Mouse (Mus musculus) liver, embryonic 11.5 days (tissue): ENCODE measurements around the gene Adamts16. TPM values are rescaled to one million over a fixed set of nuclear protein-coding genes. Genes with fewer than 3 reads are reported as not detected.

Source experiments
- ATAC-seq: fragments of 200-750 bp; cut with Nextera tagmentation; replicated peaks from 2 replicates; pipeline ENCODE4 v1.8.0; 2017; ENCODE audit warnings: moderate number of reproducible peaks, mild to moderate bottlenecking, moderate TSS enrichment, moderate library complexity; ENCODE audit not compliant: low FRiP score
- DNase-seq: peaks from one replicate; pipeline ENCODE4 v3.0.0-alpha.2; 2017; ENCODE audit warnings: low spot score
- H3K27ac ChIP-seq: fragments of 300-500 bp; sonication (generic); 2 replicates; pipeline ENCODE4 v1.5.1; 2014; ENCODE audit warnings: mild to moderate bottlenecking, low read depth, low read length, control low read depth
- H3K27me3 ChIP-seq: fragments of 300-500 bp; sonication (generic); replicated peaks from 2 replicates; pipeline ENCODE4 v1.6.1; 2014; ENCODE audit warnings: low read length, mixed read lengths; ENCODE audit not compliant: control insufficient read depth, insufficient read depth
- H3K36me3 ChIP-seq: fragments of 300-500 bp; sonication (generic); 2 replicates; pipeline ENCODE4 v1.6.1; 2014; ENCODE audit warnings: mild to moderate bottlenecking, low read length, moderate library complexity, mixed read lengths; ENCODE audit not compliant: control insufficient read depth, insufficient read depth
- H3K4me1 ChIP-seq: fragments of 300-500 bp; sonication (generic); replicated peaks from 2 replicates; pipeline ENCODE4 v1.6.1; 2014; ENCODE audit warnings: low read length, mixed read lengths; ENCODE audit not compliant: control insufficient read depth, insufficient read depth
- H3K4me2 ChIP-seq: fragments of 300-500 bp; sonication (generic); 2 replicates; pipeline ENCODE4 v1.6.1; 2014; ENCODE audit warnings: mild to moderate bottlenecking, control low read depth, moderate library complexity
- H3K4me3 ChIP-seq: fragments of 300-500 bp; sonication (generic); 2 replicates; pipeline ENCODE4 v1.5.1; 2014; ENCODE audit warnings: low read depth, low read length, control low read depth
- H3K9ac ChIP-seq: fragments of 300-500 bp; sonication (generic); 2 replicates; pipeline ENCODE4 v1.6.1; 2014; ENCODE audit warnings: low read depth, low read length, control low read depth
- H3K9me3 ChIP-seq: fragments of 300-500 bp; sonication (generic); 2 replicates; pipeline ENCODE4 v1.6.1; 2016; ENCODE audit warnings: low read length, inconsistent platforms, mixed read lengths; ENCODE audit not compliant: control insufficient read depth
- WGBS: fragments of 180-500 bp; shearing (Covaris S2); extraction: QIAGEN DNeasy Blood & Tissue Kit; methylation state at CpG from one replicate; pipeline ENCODE4 v1.1.7; 2014; 5-methylcytosine and 5-hydroxymethylcytosine counted together
- polyA plus RNA-seq: library from polyadenylated mRNA; unstranded; fragments of >200 nt; fragmentation: Nextera tagmentation; extraction: Ambion mirVana; gene quantifications from 2 replicates; pipeline ENCODE4 v1.2.1, GENCODE M21; 2014

The Adamts16 gene
- polyA plus RNA-seq, 1 experiment from 2014 or later = 0.19 TPM

DNA sequence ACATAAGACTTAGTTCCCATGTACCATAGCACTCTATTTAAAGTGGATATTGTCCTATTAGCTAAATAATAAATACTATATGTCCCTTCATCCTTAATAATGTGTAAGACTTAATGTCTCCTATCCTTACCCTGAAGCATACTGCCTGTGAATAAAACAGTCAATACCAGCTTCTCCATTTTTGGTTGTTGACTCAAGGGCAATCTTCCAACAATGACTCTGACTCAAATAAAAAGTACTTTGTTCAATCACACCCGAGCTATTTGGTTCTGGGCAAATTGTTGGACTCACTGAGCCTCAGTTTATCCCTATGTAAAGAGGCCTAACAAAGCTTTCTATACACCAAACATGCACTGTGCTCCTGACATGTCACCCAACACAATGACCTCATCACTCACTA lies 51.8 kb downstream of the Adamts16 start:
- Histone ChIP-seq H3K27ac (no peak overlapping the region), H3K4me2 (no peak overlapping the region), H3K9ac (no peak overlapping the region), H3K27me3 (no peaks in the 10 kb centered on the region), H3K9me3 (no peaks in the 10 kb centered on the region), H3K36me3 (no peaks in the 10 kb centered on the region), H3K4me3 (no peak overlapping the region), H3K4me1 (no peaks in the 10 kb centered on the region)
- DNase-seq (no peak), ATAC-seq (no peak)
- 53% methylated on average over 1 of the region's 1 CpGs for WGBS

DNA sequence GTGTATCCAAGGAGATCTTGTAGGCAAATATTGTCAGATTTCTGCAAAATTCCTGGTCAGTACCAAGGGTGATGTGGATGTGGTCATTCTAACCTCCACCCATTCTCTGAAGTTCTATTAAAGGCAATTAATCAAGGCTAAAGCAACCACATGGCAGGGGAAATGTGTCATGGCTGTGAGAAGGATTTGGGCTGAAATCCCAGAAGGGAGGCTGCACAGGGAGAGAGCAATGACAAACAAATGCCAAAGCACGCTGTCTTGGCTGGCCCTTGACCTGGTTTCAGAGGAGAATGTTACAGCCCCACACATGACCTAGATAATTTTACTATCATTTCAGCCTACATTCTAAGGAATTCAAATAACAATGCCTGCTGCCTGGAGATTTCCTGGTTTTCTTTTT lies 52.6 kb downstream of the Adamts16 start:
- Histone ChIP-seq H3K4me3 (no peak overlapping the region), H3K27me3 (no peaks in the 10 kb centered on the region), H3K27ac (no peak overlapping the region), H3K9me3 (no peaks in the 10 kb centered on the region), H3K4me1 (no peaks in the 10 kb centered on the region), H3K9ac (no peak overlapping the region), H3K36me3 (no peaks in the 10 kb centered on the region), H3K4me2 (no peak overlapping the region)
- 70% methylated on average over 1 of the region's 1 CpGs for WGBS
- DNase-seq = no peak
- ATAC-seq = no peak

DNA sequence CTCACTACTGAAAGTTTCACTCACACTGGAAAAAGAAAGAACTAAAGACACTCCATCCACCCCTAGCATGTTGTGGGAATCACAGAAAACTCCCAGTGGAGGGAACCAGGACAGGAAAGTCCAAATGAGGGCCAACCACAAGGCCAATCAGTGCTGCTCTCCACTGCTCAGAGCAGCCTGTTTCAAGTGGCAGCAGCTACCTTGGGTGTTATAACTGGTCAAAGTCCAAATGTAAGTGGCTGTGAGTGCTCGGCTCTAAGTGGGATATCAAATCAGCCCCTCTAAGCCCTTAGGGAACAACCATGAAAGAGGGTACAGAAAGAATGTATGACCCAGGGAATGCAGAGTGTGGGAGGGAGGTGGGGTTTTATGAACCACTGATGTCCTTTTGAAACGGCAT lies 56.5 kb downstream of the Adamts16 start:
- no peak for ATAC-seq
- Histone ChIP-seq H3K4me1 (no peaks in the 10 kb centered on the region), H3K4me3 (no peak overlapping the region), H3K27ac (no peak overlapping the region), H3K36me3 (no peaks in the 10 kb centered on the region), H3K4me2 (no peak overlapping the region), H3K27me3 (no peaks in the 10 kb centered on the region), H3K9ac (no peak overlapping the region), H3K9me3 (no peaks in the 10 kb centered on the region)
- DNase-seq = no peak
- WGBS = 88% methylated on average over 2 of the region's 2 CpGs

DNA sequence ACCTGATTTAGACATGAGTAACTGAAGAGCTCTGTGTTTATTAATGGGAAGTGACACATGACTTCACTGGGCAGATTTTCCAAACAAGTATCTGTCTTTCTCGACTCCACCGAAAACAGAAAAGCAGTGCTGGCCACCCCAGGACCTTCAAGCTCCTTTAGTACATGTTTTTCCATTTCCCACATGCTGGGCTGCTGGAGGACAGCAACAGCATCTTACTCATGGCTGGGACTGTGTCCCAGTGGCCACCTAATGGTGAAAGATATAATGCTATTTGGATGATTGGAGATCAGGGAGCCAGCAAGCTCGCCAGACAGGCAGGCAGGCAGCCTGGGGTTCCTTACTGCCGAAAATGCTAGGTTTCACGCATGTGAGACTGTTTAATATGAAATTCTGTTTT lies 57.5 kb downstream of the Adamts16 start:
- Histone ChIP-seq H3K4me1 (no peaks in the 10 kb centered on the region), H3K4me3 (no peak overlapping the region), H3K4me2 (no peak overlapping the region), H3K9me3 (no peaks in the 10 kb centered on the region), H3K27me3 (no peaks in the 10 kb centered on the region), H3K27ac (no peak overlapping the region), H3K9ac (no peak overlapping the region), H3K36me3 (no peaks in the 10 kb centered on the region)
- DNase-seq (no peak), ATAC-seq (no peak)
- 67% methylated on average over 5 of the region's 5 CpGs for WGBS

DNA sequence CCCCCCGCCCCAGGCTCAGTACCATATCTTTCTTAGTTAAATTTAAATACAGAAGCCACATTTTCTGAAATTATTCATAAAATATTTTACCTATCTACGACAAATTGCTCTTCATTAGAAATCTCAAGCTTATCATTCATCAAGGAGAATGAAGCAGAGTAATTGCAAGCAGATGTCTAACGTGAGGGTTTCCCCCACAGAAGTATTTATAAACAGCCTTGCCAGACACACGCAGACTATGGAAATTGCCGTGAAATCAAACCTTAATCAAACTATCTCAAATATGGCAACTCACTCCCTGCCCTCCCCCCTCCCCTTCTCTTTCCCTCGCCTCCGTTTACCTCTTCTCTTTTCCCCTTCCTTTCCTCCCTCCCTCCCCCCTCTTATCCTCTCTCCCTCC lies 61.8 kb downstream of the Adamts16 start:
- WGBS = 56% methylated on average over 7 of the region's 7 CpGs
- no peak for DNase-seq

DNA sequence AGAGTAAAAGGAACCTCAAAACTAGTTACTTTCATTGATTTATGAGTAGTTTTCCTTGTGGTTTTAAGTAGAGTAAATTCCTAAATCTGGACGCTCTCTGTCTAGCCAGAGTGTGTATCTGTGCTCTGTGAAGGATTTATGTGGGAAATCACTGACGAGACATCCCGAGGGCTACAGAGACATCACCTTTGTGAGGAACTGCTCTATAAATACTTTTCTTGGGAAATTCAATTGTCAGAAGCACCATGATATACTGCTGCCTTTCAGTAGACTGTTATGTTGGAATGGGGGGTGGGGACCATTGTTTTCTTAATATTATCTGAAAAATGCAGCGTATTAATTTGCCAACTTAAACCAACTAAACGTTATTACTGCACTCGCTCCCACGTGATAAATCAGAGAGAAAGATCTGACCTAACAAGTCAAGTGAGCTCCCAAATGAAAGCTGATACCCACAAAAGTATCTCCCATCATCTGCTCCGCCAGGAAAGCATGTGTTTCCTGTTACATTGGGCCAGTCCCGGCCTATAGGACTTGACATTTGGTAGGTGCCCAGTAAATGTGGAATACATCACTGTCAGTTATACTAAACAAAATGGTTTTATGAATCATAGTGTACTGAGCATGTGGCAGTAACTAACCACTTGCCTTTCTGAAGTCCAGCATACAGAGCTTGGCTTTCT lies 62.6 kb downstream of the Adamts16 start:
- ATAC-seq (no peak), DNase-seq (no peak)
- Histone ChIP-seq H3K4me2 (no peak overlapping the region), H3K4me1 (no peaks in the 10 kb centered on the region), H3K27me3 (no peaks in the 10 kb centered on the region), H3K9me3 (no peaks in the 10 kb centered on the region), H3K36me3 (no peaks in the 10 kb centered on the region), H3K27ac (no peak overlapping the region), H3K4me3 (no peak overlapping the region), H3K9ac (no peak overlapping the region)
- WGBS = 47% methylated on average over 9 of the region's 9 CpGs

More for the DNA sequence above, 61.8 kb downstream of the Adamts16 start:
- no peak overlapping the region for H3K4me3 ChIP-seq
- H3K4me1 ChIP-seq = no peaks in the 10 kb centered on the region
- no peaks in the 10 kb centered on the region for H3K36me3 ChIP-seq
- H3K4me2 ChIP-seq = no peak overlapping the region
- H3K27ac ChIP-seq = no peak overlapping the region
- H3K27me3 ChIP-seq = no peaks in the 10 kb centered on the region
- ATAC-seq = no peak
- H3K9ac ChIP-seq = no peak overlapping the region
- no peaks in the 10 kb centered on the region for H3K9me3 ChIP-seq

DNA sequence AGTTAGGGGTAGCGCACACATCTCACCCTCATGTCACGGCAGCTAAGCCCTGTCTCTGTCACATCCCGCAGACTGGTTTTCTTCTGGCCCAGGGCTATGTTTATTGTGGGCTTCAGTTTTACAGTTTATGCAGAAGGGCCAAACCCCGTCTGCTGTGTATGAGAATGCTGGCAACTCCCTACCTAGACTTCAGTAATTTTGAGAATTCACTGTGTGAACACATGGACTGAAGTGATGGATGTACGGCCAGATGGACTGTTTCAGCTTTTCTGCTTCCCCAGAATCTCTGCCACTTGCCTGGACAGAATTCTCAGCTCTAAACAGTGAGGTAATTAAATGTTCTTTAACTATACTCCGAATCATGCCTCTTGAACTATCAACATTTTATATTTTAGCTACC lies 70.5 kb downstream of the Adamts16 start:
- DNase-seq (no peak), ATAC-seq (no peak)
- H3K4me3 ChIP-seq = no peak overlapping the region
- H3K4me1 ChIP-seq = no peaks in the 10 kb centered on the region
- 81% methylated on average over 6 of the region's 6 CpGs for WGBS
- H3K27ac ChIP-seq = no peak overlapping the region
- H3K4me2 ChIP-seq = no peak overlapping the region
- H3K9ac ChIP-seq = no peak overlapping the region
- H3K9me3 ChIP-seq = no peaks in the 10 kb centered on the region
- H3K27me3 ChIP-seq = no peaks in the 10 kb centered on the region
- no peaks in the 10 kb centered on the region for H3K36me3 ChIP-seq

DNA sequence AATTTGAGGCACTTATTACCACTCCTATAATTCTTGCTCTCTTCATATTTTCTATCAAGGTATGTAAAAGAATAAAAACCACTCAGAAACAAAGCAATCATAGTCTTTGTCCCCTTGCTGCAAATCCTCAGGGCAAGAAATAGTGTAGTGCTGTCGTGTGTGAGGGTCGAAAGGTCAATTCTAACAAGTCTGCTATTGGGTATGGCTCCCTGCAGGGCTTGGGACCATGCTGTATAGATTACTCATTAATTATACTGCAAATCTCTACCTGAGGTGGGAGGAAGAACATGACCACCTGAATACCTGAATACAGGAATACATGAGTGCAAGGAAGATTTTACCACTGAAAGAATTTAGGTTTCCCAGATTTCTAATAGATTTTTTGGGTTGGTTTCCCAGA lies 72.5 kb downstream of the Adamts16 start:
- Histone ChIP-seq H3K27ac (no peak overlapping the region), H3K4me3 (no peak overlapping the region), H3K27me3 (no peaks in the 10 kb centered on the region), H3K9ac (no peak overlapping the region), H3K9me3 (no peaks in the 10 kb centered on the region), H3K36me3 (no peaks in the 10 kb centered on the region), H3K4me2 (no peak overlapping the region), H3K4me1 (no peaks in the 10 kb centered on the region)
- DNase-seq (no peak), ATAC-seq (no peak)
- WGBS = 64% methylated on average over 2 of the region's 2 CpGs

DNA sequence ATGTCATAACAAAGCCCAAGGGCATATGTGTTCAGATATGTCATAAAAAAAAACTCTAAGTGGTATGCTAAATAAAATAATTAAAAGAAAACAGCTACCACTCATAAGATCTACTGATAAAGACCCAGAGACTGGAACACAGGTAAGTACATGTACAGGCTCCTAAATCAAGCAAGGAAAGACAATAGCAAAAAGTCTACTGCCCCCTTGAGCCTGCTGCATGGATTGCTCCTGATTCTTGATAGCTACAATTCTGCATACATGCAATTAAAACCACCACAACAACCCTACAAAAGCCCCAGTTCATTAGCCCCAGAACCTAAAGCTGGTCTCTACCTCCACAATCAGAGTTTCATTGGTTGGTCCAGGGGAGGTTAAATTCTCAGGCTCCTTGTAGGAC lies 74.1 kb downstream of the Adamts16 start:
- Histone ChIP-seq H3K27me3 (no peaks in the 10 kb centered on the region), H3K27ac (no peak overlapping the region), H3K4me1 (no peaks in the 10 kb centered on the region), H3K9ac (no peak overlapping the region), H3K36me3 (no peaks in the 10 kb centered on the region), H3K9me3 (no peaks in the 10 kb centered on the region), H3K4me3 (no peak overlapping the region), H3K4me2 (no peak overlapping the region)
- ATAC-seq (no peak), DNase-seq (no peak)
